Mouse (Mus musculus) cerebellum, adult 2 months (tissue): ENCODE data around the gene Armt1.

Experiments
- CTCF ChIP-seq: fragments of 200-500 bp; IDR thresholded peaks from 2 replicates; pipeline ENCODE4 v1.5.1; 2011; ENCODE audit warnings: low read depth, mild to moderate bottlenecking, control low read depth, low read length, moderate library complexity, borderline replicate concordance; ENCODE audit not compliant: insufficient read depth
- POLR2A ChIP-seq: fragments of 200-500 bp; IDR thresholded peaks from 2 replicates; pipeline ENCODE4 v1.6.1; 2011; ENCODE audit warnings: low read length, control low read depth, borderline replicate concordance; ENCODE audit not compliant: insufficient read depth

DNA sequence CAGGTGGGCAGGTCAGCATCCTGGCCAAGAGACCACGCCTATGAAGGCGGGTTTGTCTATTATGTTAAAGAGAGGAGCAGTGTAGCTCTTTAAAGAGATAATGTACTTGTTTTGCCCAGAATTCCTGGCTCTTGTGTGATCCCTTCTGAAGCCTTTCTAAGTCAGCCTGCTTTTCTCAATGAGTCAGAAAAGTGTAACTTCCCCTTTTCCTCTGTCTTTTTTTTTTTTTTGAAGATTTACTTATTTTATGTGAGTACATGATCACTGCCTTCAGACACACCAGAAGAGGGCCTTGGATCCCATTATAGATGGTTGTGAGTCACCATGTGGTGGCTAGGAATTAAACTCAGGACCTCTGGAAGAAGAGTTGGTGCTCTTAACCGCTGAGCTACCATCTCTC, 37.1 kb downstream of the Armt1 start:
- TF ChIP-seq CTCF, result no peak
- no peak for TF ChIP-seq POLR2A
